Mouse (Mus musculus): ENCODE data around the gene Wdr83.

DNA sequence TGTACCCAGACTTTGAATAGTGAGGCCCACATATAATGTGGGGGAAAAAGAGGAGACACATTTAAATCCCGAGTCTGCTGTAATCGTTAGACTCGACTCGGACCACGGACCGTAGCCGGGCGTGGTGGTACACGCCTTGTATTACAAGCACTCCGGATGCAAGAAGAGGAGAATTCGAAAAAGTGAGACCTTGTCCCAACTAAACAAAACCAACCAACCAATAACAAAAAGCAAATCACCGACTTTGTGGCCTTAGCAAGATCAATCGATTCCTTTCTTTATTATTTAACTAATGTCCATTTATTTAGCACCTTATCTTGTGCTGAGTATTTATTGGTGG lies 53.6 kb downstream of the Wdr83 start:
- no peak for TF ChIP-seq POLR2A (IDR thresholded peaks at IDR 0.05; ENCODE audit: insufficient read depth, low read depth, low read length)
- TF ChIP-seq CTCF (IDR thresholded peaks at IDR 0.05; ENCODE audit: insufficient read depth, low read depth, low read length), result no peak

Data from olfactory bulb, adult 2 months (tissue).